Mouse (Mus musculus) CH12.LX (cell line): Measurements from ENCODE around the gene Tnni3. TPM values are rescaled to one million over a fixed set of nuclear protein-coding genes. Genes with fewer than 3 reads are reported as not detected.
A peak's percentile ranks its signal among the peaks of the same experiment; 100 is the strongest.

Experiments used
- DNase-seq: peaks from one replicate; pipeline ENCODE4 v3.0.0-alpha.2; 2013; ENCODE audit errors: extremely low read depth
- H3K27ac ChIP-seq: 2 replicates; pipeline ENCODE4 v1.5.1; 2012; ENCODE audit warnings: low read depth, mild to moderate bottlenecking, control low read depth, moderate library complexity; ENCODE audit not compliant: insufficient read depth
- H3K27me3 ChIP-seq: replicated peaks from 2 replicates; pipeline ENCODE3; 2012; ENCODE audit warnings: inconsistent platforms
- H3K36me3 ChIP-seq, 2 experiments: replicated peaks in 1 of 2; 2 replicates each; pipeline versions ENCODE3 to v1.6.1; 2012; ENCODE audit warnings: inconsistent platforms in 1 of 2, low read length in 1 of 2, mild to moderate bottlenecking in 1 of 2, mixed read lengths in 1 of 2, moderate library complexity in 1 of 2; ENCODE audit not compliant: control insufficient read depth in 1 of 2, insufficient read depth in 1 of 2
- H3K4me1 ChIP-seq, 2 experiments: 2 replicates each; pipeline ENCODE4 v1.6.1; 2012; ENCODE audit warnings: inconsistent platforms in 1 of 2, moderate library complexity in 1 of 2; ENCODE audit not compliant: insufficient read depth in 2 of 2, control insufficient read depth in 1 of 2
- H3K4me2 ChIP-seq: 2 replicates; pipeline ENCODE4 v1.6.1; 2012; ENCODE audit warnings: low read depth, mild to moderate bottlenecking, control low read depth; ENCODE audit not compliant: poor library complexity, insufficient read depth, severe bottlenecking
- H3K4me3 ChIP-seq, 3 experiments: fragments of 150-350 bp in 1 of 3; sonication (generic) in 1 of 3; replicated peaks in 1 of 3; 2 replicates each; pipeline versions ENCODE3 to v1.5.1; 2011 to 2012; ENCODE audit warnings: low read depth in 2 of 3, low read length in 2 of 3, mild to moderate bottlenecking in 2 of 3, moderate library complexity in 2 of 3, control low read depth in 1 of 3, improper control_type of control experiment in 1 of 3, inconsistent platforms in 1 of 3, mixed read lengths in 1 of 3; ENCODE audit not compliant: poor library complexity in 1 of 3
- H3K79me2 ChIP-seq: replicated peaks from 2 replicates; pipeline ENCODE4 v1.6.1; 2012; ENCODE audit warnings: mild to moderate bottlenecking, moderate library complexity; ENCODE audit not compliant: control insufficient read depth, poor library complexity, insufficient read depth, severe bottlenecking; ENCODE audit errors: extremely low read depth
- H3K9ac ChIP-seq: 2 replicates; pipeline ENCODE4 v1.6.1; 2012; ENCODE audit warnings: low read depth, mild to moderate bottlenecking, control low read depth, moderate library complexity; ENCODE audit not compliant: insufficient read depth
- H3K9me3 ChIP-seq: replicated peaks from 2 replicates; pipeline ENCODE3; 2012; ENCODE audit warnings: low read length, inconsistent platforms, mixed read lengths
- BHLHE40 ChIP-seq: IDR thresholded peaks from 2 replicates; pipeline ENCODE4 v1.6.1; 2011; ENCODE audit warnings: mild to moderate bottlenecking, low read depth, low read length, improper control_type of control experiment
- CHD2 ChIP-seq: IDR thresholded peaks from 2 replicates; pipeline ENCODE4 v1.6.1; 2011; ENCODE audit warnings: low read length, improper control_type of control experiment
- ELF1 ChIP-seq: IDR thresholded peaks from 2 replicates; pipeline ENCODE4 v1.6.1; 2014; ENCODE audit warnings: low read depth, mild to moderate bottlenecking, inconsistent platforms, low read length, improper control_type of control experiment
- EP300 ChIP-seq: IDR thresholded peaks from 2 replicates; pipeline ENCODE4 v1.6.1; 2011; ENCODE audit warnings: low read length, improper control_type of control experiment
- HCFC1 ChIP-seq: IDR thresholded peaks from 2 replicates; pipeline ENCODE4 v1.6.1; 2012; ENCODE audit warnings: low read depth, mild to moderate bottlenecking, inconsistent platforms, low read length, improper control_type of control experiment
- IRF4 ChIP-seq: IDR thresholded peaks from 2 replicates; pipeline ENCODE4 v1.6.1; 2014; ENCODE audit warnings: low read depth, mild to moderate bottlenecking, inconsistent platforms, low read length, improper control_type of control experiment
- KAT2A ChIP-seq: IDR thresholded peaks from 2 replicates; pipeline ENCODE4 v1.6.1; 2012; ENCODE audit warnings: low read length, improper control_type of control experiment, inconsistent platforms; ENCODE audit not compliant: insufficient replicate concordance
- MAX ChIP-seq: IDR thresholded peaks from 2 replicates; pipeline ENCODE4 v1.6.1; 2011; ENCODE audit warnings: low read length, improper control_type of control experiment
- MAZ ChIP-seq: IDR thresholded peaks from 2 replicates; pipeline ENCODE4 v1.6.1; 2012; ENCODE audit warnings: low read depth, mild to moderate bottlenecking, inconsistent platforms, low read length, improper control_type of control experiment, moderate library complexity
- MEF2A ChIP-seq: IDR thresholded peaks from 2 replicates; pipeline ENCODE4 v1.6.1; 2014; ENCODE audit warnings: low read depth, mild to moderate bottlenecking, inconsistent platforms, low read length, improper control_type of control experiment, borderline replicate concordance
- MXI1 ChIP-seq: IDR thresholded peaks from 2 replicates; pipeline ENCODE4 v1.6.1; 2011; ENCODE audit warnings: mild to moderate bottlenecking, low read depth, low read length, improper control_type of control experiment
- MYC ChIP-seq: IDR thresholded peaks from 2 replicates; pipeline ENCODE4 v1.6.1; 2011; ENCODE audit warnings: low read depth, mild to moderate bottlenecking, improper control_type of control experiment, low read length
- NELFE ChIP-seq: IDR thresholded peaks from 2 replicates; pipeline ENCODE4 v1.6.1; 2011; ENCODE audit warnings: low read depth, low read length, improper control_type of control experiment
- NRF1 ChIP-seq: IDR thresholded peaks from 2 replicates; pipeline ENCODE4 v1.6.1; 2014; ENCODE audit warnings: low read depth, mild to moderate bottlenecking, inconsistent platforms, low read length, improper control_type of control experiment, moderate library complexity
- POLR2A ChIP-seq: IDR thresholded peaks from 2 replicates; pipeline ENCODE4 v1.6.1; 2011; ENCODE audit warnings: low read depth, mild to moderate bottlenecking, improper control_type of control experiment, low read length
- POLR2AphosphoS2 ChIP-seq: IDR thresholded peaks from 2 replicates; pipeline ENCODE4 v1.6.1; 2011; ENCODE audit warnings: low read depth, low read length, improper control_type of control experiment
- RAD21 ChIP-seq: IDR thresholded peaks from 2 replicates; pipeline ENCODE4 v1.6.1; 2011; ENCODE audit warnings: low read depth, mild to moderate bottlenecking, low read length, improper control_type of control experiment, moderate library complexity
- SIN3A ChIP-seq: IDR thresholded peaks from 2 replicates; pipeline ENCODE4 v1.6.1; 2012; ENCODE audit warnings: low read length, improper control_type of control experiment, inconsistent platforms
- SMC3 ChIP-seq: IDR thresholded peaks from 2 replicates; pipeline ENCODE4 v1.6.1; 2011; ENCODE audit warnings: low read depth, low read length, improper control_type of control experiment
- TBP ChIP-seq: conservative IDR thresholded peaks from 2 replicates; pipeline ENCODE4 v1.6.1; 2011; ENCODE audit warnings: low read depth, low read length, improper control_type of control experiment
- TCF12 ChIP-seq: IDR thresholded peaks from 2 replicates; pipeline ENCODE4 v1.6.1; 2014; ENCODE audit warnings: low read depth, mild to moderate bottlenecking, inconsistent platforms, low read length, improper control_type of control experiment
- USF1 ChIP-seq: IDR thresholded peaks from 2 replicates; pipeline ENCODE4 v1.6.1; 2014; ENCODE audit warnings: low read depth, mild to moderate bottlenecking, inconsistent platforms, low read length, improper control_type of control experiment
- USF2 ChIP-seq: conservative IDR thresholded peaks from 2 replicates; pipeline ENCODE4 v1.6.1; 2011; ENCODE audit warnings: low read depth, low read length, improper control_type of control experiment
- ZC3H11A ChIP-seq: IDR thresholded peaks from 2 replicates; pipeline ENCODE4 v1.6.1; 2012; ENCODE audit warnings: low read depth, mild to moderate bottlenecking, inconsistent platforms, low read length, improper control_type of control experiment
- ZMIZ1 ChIP-seq: IDR thresholded peaks from 2 replicates; pipeline ENCODE4 v1.6.1; 2012; ENCODE audit warnings: low read depth, mild to moderate bottlenecking, inconsistent platforms, low read length, improper control_type of control experiment
- ZNF384 ChIP-seq: IDR thresholded peaks from 2 replicates; pipeline ENCODE4 v1.6.1; 2012; ENCODE audit warnings: low read depth, low read length, improper control_type of control experiment, inconsistent platforms
- dilution Hi-C: fragments of 300-500 bp; cut with MboI; formaldehyde crosslinking; loops from 2 replicates; pipeline ENCODE4 v1.14.3; 2020; ENCODE audit warnings: low sequenced_read_pairs; ENCODE audit not compliant: extremely low pct_unique_long_range_greater_than_20kb, extremely low pct_ligation_motif_present
- in situ Hi-C: fragments of 300-500 bp; cut with MboI; formaldehyde crosslinking; loops from 3 replicates; pipeline ENCODE4 v1.14.3; 2019; ENCODE audit warnings: low sequenced_read_pairs, low pct_ligation_motif_present, low pct_unique_long_range_greater_than_20kb, mixed read lengths
- polyA plus RNA-seq: library from polyadenylated mRNA; unstranded; fragments of >175 nt; gene quantifications from 2 replicates; pipeline ENCODE4 v1.2.1, GENCODE M21; 2012; ENCODE audit warnings: low read depth; ENCODE audit not compliant: insufficient read length
- total RNA-seq, 2 experiments: library from RNA; depleted of rRNA; stranded (reverse); fragments of 300-350 nt in 1 of 2; fragments of >200 nt in 1 of 2; gene quantifications; 2 replicates each; pipeline ENCODE4 v1.2.3; 2012 to 2014

Tnni3 gene
- total and polyA plus RNA-seq, 3 experiments: 0.51 to 2.0 (median 0.64) TPM

GRCm38 (mm10) chr7:4502421-4503090 lies 21.5 kb downstream of the Tnni3 start:
- Histone ChIP-seq H3K4me2 (peak overlapping the region; percentile 91), H3K79me2 (peaks cover 38% of the 10 kb centered on the region), H3K9ac (peak overlapping the region; percentile 94), H3K9me3 (no peaks in the 10 kb centered on the region), H3K36me3 (peaks cover 0 to 23% of the 10 kb centered on the region in 2 experiments), H3K4me3 (peak overlapping the region; percentile 69 to 99 (median 99)), H3K27ac (peak overlapping the region; percentile 85; the same call in 1 of the 2 replicates), H3K27me3 (no peaks in the 10 kb centered on the region), H3K4me1 (peaks cover 40 to 62% of the 10 kb centered on the region in 2 experiments)
- in situ Hi-C loops (no loop called here), dilution Hi-C loops (no loop called here)
- TF ChIP-seq CHD2 (no peak), HCFC1 (peak; percentile 85), ZMIZ1 (0 out of 2 replicates have a peak, but pooled peaks have one; percentile 13), POLR2AphosphoS2 (no peak), ZC3H11A (no peak), MAX (no peak), EP300 (no peak), SIN3A (no peak), POLR2A (no peak)
- DNase-seq: peak; percentile 60

- peak within 1 kb of the TSS; percentile 85 for H3K27ac ChIP-seq
- H3K36me3 ChIP-seq: peaks cover 6 to 31% of the 10 kb centered on the region in 2 experiments
- H3K4me2 ChIP-seq: peak within 1 kb of the TSS; percentile 98
- DNase-seq: peak; percentile 91
- in situ Hi-C loops: no loop called here
- H3K79me2 ChIP-seq: peaks cover 44% of the 10 kb centered on the region
- H3K4me3 ChIP-seq: peak within 1 kb of the TSS; percentile 74 to 99 (median 99)
- H3K9ac ChIP-seq: peak within 1 kb of the TSS; percentile 94
- peaks cover 40 to 68% of the 10 kb centered on the region in 2 experiments for H3K4me1 ChIP-seq
- no peaks in the 10 kb centered on the region for H3K27me3 ChIP-seq
- dilution Hi-C loops: no loop called here
- peak; percentile 57; the same call in 1 of the 2 replicates for TF ChIP-seq TCF12
- peak; percentile 51 for TF ChIP-seq MXI1
- peak; percentile 65 for TF ChIP-seq NELFE
- no peak; the same call in 1 of the 2 replicates for TF ChIP-seq ZNF384
- peak; percentile 79; the same call in 1 of the 2 replicates for TF ChIP-seq MYC
- peak; percentile 65; the same call in 1 of the 2 replicates for TF ChIP-seq MAX
- TF ChIP-seq SMC3: no peak
- peak; percentile 60 for TF ChIP-seq SIN3A
- no peak for TF ChIP-seq RAD21
- peak; percentile 87; the same call in 1 of the 2 replicates for TF ChIP-seq KAT2A
- peak; percentile 69 for TF ChIP-seq TBP
- peak; percentile 70 for TF ChIP-seq ELF1
- TF ChIP-seq USF2: no peak
- peak; percentile 72 for TF ChIP-seq MAZ
- TF ChIP-seq POLR2A: peak; percentile 76
- peak; percentile 41; the same call in 1 of the 2 replicates for TF ChIP-seq IRF4
- TF ChIP-seq HCFC1: peak; percentile 82
- TF ChIP-seq USF1: no peak
- peak; percentile 73 for TF ChIP-seq BHLHE40
- TF ChIP-seq CHD2: peak; percentile 68; the same call in 1 of the 2 replicates
- TF ChIP-seq NRF1: peak; percentile 37; the same call in 1 of the 2 replicates
- TF ChIP-seq MEF2A: 0 out of 2 replicates have a peak, but pooled peaks have one; percentile 31
- TF ChIP-seq POLR2AphosphoS2: peak; percentile 69; the same call in 1 of the 2 replicates
- H3K9me3 ChIP-seq: no peaks in the 10 kb centered on the region
Observed at GRCm38 (mm10) chr7:4501558-4502397, 22.3 kb downstream of the Tnni3 start, which contains the start of gene Ppp1r12c. Gene Ppp1r12c (minus strand): TSS chr7:4501680.
